In genomic region chr16:21727421-21727820, GRCm38 (mm10) we compare ENCODE assay signal across 11 mouse cellular contexts. TPM values are rescaled to one million over a fixed set of nuclear protein-coding genes. Genes with fewer than 3 reads are reported as not detected.
DNase-seq lines count a peak whose midpoint lies in the region; ATAC-seq and TF ChIP-seq lines count a peak whose summit lies in the region.
"Had no signal": no experiment of that assay in that cellular context is flagged by ENCODE, and none has a peak within 500 bp of the region (broad histone marks: within the 10 kb centered on the region; RNA-seq: fewer than 3 reads in every experiment).

No protein-coding gene starts in this region.

- H3K27me3 ChIP-seq in intestine, postnatal 0 days (replicated peaks; ENCODE audit: control insufficient read depth, insufficient read depth, low read length), result no peaks in the 10 kb centered on the region
- no peaks in the 10 kb centered on the region for H3K27me3 ChIP-seq in intestine, embryonic 15.5 days (replicated peaks)
- H3K27me3 ChIP-seq in midbrain, embryonic 12.5 days, result no peaks in the 10 kb centered on the region; the same call in 1 of the 2 replicates
- no peaks in the 10 kb centered on the region for H3K27me3 ChIP-seq in midbrain, embryonic 11.5 days (ENCODE audit: control insufficient read depth, insufficient read depth, low read length)
- H3K27me3 ChIP-seq in lung, postnatal 0 days (replicated peaks; ENCODE audit: insufficient read depth, low read length), result no peaks in the 10 kb centered on the region
- H3K27me3 ChIP-seq in liver, postnatal 0 days (ENCODE audit: insufficient read depth, low read length), result no peaks in the 10 kb centered on the region
- H3K27me3 ChIP-seq: liver, embryonic 15.5 days; stomach, embryonic 15.5 days had no signal

- no peak for ATAC-seq in cerebellum, adult (ENCODE audit: insufficient number of reproducible peaks, low FRiP score, low TSS enrichment)
- ATAC-seq in intestine, postnatal 0 days, result 0 out of 2 replicates have a peak, but pooled peaks have one; percentile 10
- ATAC-seq in intestine, embryonic 15.5 days, result no peak
- ATAC-seq in midbrain, embryonic 12.5 days (ENCODE audit: low FRiP score, low read depth), result peak; percentile 30; the same call in 1 of the 2 replicates
- no peak for ATAC-seq in midbrain, embryonic 11.5 days (ENCODE audit: low FRiP score)
- peak; percentile 25 for ATAC-seq in lung, postnatal 0 days
- ATAC-seq in liver, postnatal 0 days, result no peak

- no peak overlapping the region for H3K4me3 ChIP-seq in intestine, postnatal 0 days (ENCODE audit: low read depth, low read length)
- no peak overlapping the region for H3K4me3 ChIP-seq in intestine, embryonic 15.5 days (replicated peaks)
- no peak overlapping the region for H3K4me3 ChIP-seq in midbrain, embryonic 12.5 days
- H3K4me3 ChIP-seq in midbrain, embryonic 11.5 days (ENCODE audit: low read depth, low read length), result no peak overlapping the region
- H3K4me3 ChIP-seq in lung, postnatal 0 days (ENCODE audit: low read depth, low read length), result no peak overlapping the region
- no peak overlapping the region for H3K4me3 ChIP-seq in liver, postnatal 0 days (ENCODE audit: low read depth, low read length)
- H3K4me3 ChIP-seq: limb, embryonic 10.5 days had no signal

- TF ChIP-seq CTCF in intestine, postnatal 0 days (IDR thresholded peaks at IDR 0.05; ENCODE audit: low read depth), result no peak
- TF ChIP-seq CTCF in lung, postnatal 0 days (IDR thresholded peaks at IDR 0.05), result no peak
- TF ChIP-seq CTCF in liver, postnatal 0 days (IDR thresholded peaks at IDR 0.05; ENCODE audit: low read depth), result no peak

- no peak overlapping the region for H3K4me2 ChIP-seq in intestine, postnatal 0 days (replicated peaks; ENCODE audit: low read depth)
- H3K4me2 ChIP-seq in intestine, embryonic 15.5 days (replicated peaks), result no peak overlapping the region
- H3K4me2 ChIP-seq in midbrain, embryonic 12.5 days (replicated peaks), result no peak overlapping the region
- no peak overlapping the region for H3K4me2 ChIP-seq in midbrain, embryonic 11.5 days
- H3K4me2 ChIP-seq in lung, postnatal 0 days (replicated peaks; ENCODE audit: low read depth, low read length), result no peak overlapping the region
- H3K4me2 ChIP-seq in liver, postnatal 0 days (ENCODE audit: low read depth, low read length), result no peak overlapping the region

- DNase-seq in cerebellum, adult 11-12 months, result peak; percentile 6
- no peak for DNase-seq in midbrain, embryonic 11.5 days (ENCODE audit: low spot score, missing footprints)
- DNase-seq in lung, postnatal 0 days (ENCODE audit: low spot score), result no peak
- no peak for DNase-seq in liver, postnatal 0 days

- no peak for TF ChIP-seq EP300 in lung, postnatal 0 days (IDR thresholded peaks at IDR 0.05)
- TF ChIP-seq EP300 in liver, postnatal 0 days (IDR thresholded peaks at IDR 0.05; ENCODE audit: low read depth), result no peak

- no peaks in the 10 kb centered on the region for H3K4me1 ChIP-seq in intestine, postnatal 0 days (replicated peaks; ENCODE audit: control insufficient read depth, insufficient read depth, low read length)
- H3K4me1 ChIP-seq in intestine, embryonic 15.5 days (replicated peaks), result no peaks in the 10 kb centered on the region
- peaks cover 3% of the 10 kb centered on the region; the same call in 1 of the 2 replicates for H3K4me1 ChIP-seq in midbrain, embryonic 12.5 days
- no peaks in the 10 kb centered on the region for H3K4me1 ChIP-seq in midbrain, embryonic 11.5 days (ENCODE audit: control insufficient read depth, insufficient read depth, low read length)
- H3K4me1 ChIP-seq in lung, postnatal 0 days (ENCODE audit: insufficient read depth, low read depth, low read length), result no peaks in the 10 kb centered on the region
- H3K4me1 ChIP-seq in liver, postnatal 0 days (ENCODE audit: insufficient read depth), result no peaks in the 10 kb centered on the region
- H3K4me1 ChIP-seq: limb, embryonic 10.5 days; liver, embryonic 15.5 days; stomach, embryonic 15.5 days had no signal

- H3K9ac ChIP-seq in intestine, postnatal 0 days (ENCODE audit: low read depth, low read length), result no peak overlapping the region
- no peak overlapping the region for H3K9ac ChIP-seq in intestine, embryonic 15.5 days
- H3K9ac ChIP-seq in midbrain, embryonic 12.5 days (replicated peaks), result no peak overlapping the region
- no peak overlapping the region for H3K9ac ChIP-seq in midbrain, embryonic 11.5 days (ENCODE audit: low read length)
- H3K9ac ChIP-seq in lung, postnatal 0 days (replicated peaks; ENCODE audit: low read depth), result no peak overlapping the region
- H3K9ac ChIP-seq in liver, postnatal 0 days (replicated peaks), result no peak overlapping the region
- H3K9ac ChIP-seq: liver, embryonic 15.5 days; stomach, embryonic 15.5 days had no signal

- no peaks in the 10 kb centered on the region for H3K36me3 ChIP-seq in intestine, postnatal 0 days (ENCODE audit: control insufficient read depth, insufficient read depth)
- no peaks in the 10 kb centered on the region for H3K36me3 ChIP-seq in intestine, embryonic 15.5 days
- H3K36me3 ChIP-seq in midbrain, embryonic 12.5 days, result no peaks in the 10 kb centered on the region
- H3K36me3 ChIP-seq in midbrain, embryonic 11.5 days (ENCODE audit: control insufficient read depth, insufficient read depth, low read length), result no peaks in the 10 kb centered on the region
- no peaks in the 10 kb centered on the region for H3K36me3 ChIP-seq in lung, postnatal 0 days (ENCODE audit: insufficient read depth, low read length)
- H3K36me3 ChIP-seq in liver, postnatal 0 days (replicated peaks; ENCODE audit: insufficient read depth, low read length), result no peaks in the 10 kb centered on the region
- H3K36me3 ChIP-seq: limb, embryonic 10.5 days; liver, embryonic 15.5 days; stomach, embryonic 15.5 days had no signal

- no peak overlapping the region for H3K27ac ChIP-seq in intestine, postnatal 0 days (ENCODE audit: low read depth, low read length)
- H3K27ac ChIP-seq in intestine, embryonic 15.5 days, result no peak overlapping the region
- no peak overlapping the region for H3K27ac ChIP-seq in midbrain, embryonic 12.5 days (replicated peaks)
- H3K27ac ChIP-seq in midbrain, embryonic 11.5 days (ENCODE audit: low read depth, low read length), result no peak overlapping the region
- H3K27ac ChIP-seq in lung, postnatal 0 days (ENCODE audit: low read length), result no peak overlapping the region
- no peak overlapping the region for H3K27ac ChIP-seq in liver, postnatal 0 days (ENCODE audit: low read depth)
- H3K27ac ChIP-seq: limb, embryonic 10.5 days; liver, embryonic 15.5 days; stomach, embryonic 15.5 days had no signal

- 89% methylated on average over 3 of the region's 3 CpGs for WGBS in intestine, postnatal 0 days
- WGBS in intestine, embryonic 15.5 days, result 89% methylated on average over 3 of the region's 3 CpGs
- WGBS in midbrain, embryonic 12.5 days, result 95% methylated on average over 3 of the region's 3 CpGs
- WGBS in midbrain, embryonic 11.5 days, result 94% methylated on average over 3 of the region's 3 CpGs
- WGBS in lung, postnatal 0 days, result 83% methylated on average over 3 of the region's 3 CpGs
- 86% methylated on average over 3 of the region's 3 CpGs for WGBS in liver, postnatal 0 days (ENCODE audit: insufficient replicate concordance)

- no peaks in the 10 kb centered on the region for H3K9me3 ChIP-seq in intestine, postnatal 0 days (ENCODE audit: control insufficient read depth)
- H3K9me3 ChIP-seq in intestine, embryonic 15.5 days, result no peaks in the 10 kb centered on the region
- no peaks in the 10 kb centered on the region for H3K9me3 ChIP-seq in midbrain, embryonic 12.5 days
- no peaks in the 10 kb centered on the region for H3K9me3 ChIP-seq in midbrain, embryonic 11.5 days (ENCODE audit: control insufficient read depth, low read length)
- H3K9me3 ChIP-seq in lung, postnatal 0 days (ENCODE audit: low read length), result no peaks in the 10 kb centered on the region
- no peaks in the 10 kb centered on the region for H3K9me3 ChIP-seq in liver, postnatal 0 days (ENCODE audit: low read length)
- H3K9me3 ChIP-seq: limb, embryonic 10.5 days; liver, embryonic 15.5 days; stomach, embryonic 15.5 days had no signal

RNA-seq across cellular contexts. Expression of gene 2510009E07Rik, which starts 33.0 kb away (rescaled TPM):
- polyA plus RNA-seq in intestine, postnatal 0 days (2015; fragmentation: Nextera tagmentation; extraction: Ambion mirVana), result 7.7 and 8.7 TPM in 2 replicates
- 17.6 and 17.9 TPM in 2 replicates for polyA plus RNA-seq in intestine, embryonic 15.5 days (2015; fragmentation: Nextera tagmentation; extraction: Ambion mirVana)
- 144 and 150 TPM in 2 replicates for polyA plus RNA-seq in midbrain, embryonic 12.5 days (2016; fragmentation: Nextera tagmentation; extraction: Ambion mirVana)
- polyA plus RNA-seq in midbrain, embryonic 11.5 days (2014; fragmentation: Nextera tagmentation; extraction: Ambion mirVana), result 96.4 and 97.8 TPM in 2 replicates
- polyA plus RNA-seq in lung, postnatal 0 days (2015; fragmentation: Nextera tagmentation; extraction: Ambion mirVana), result 16.8 and 17.0 TPM in 2 replicates
- polyA plus RNA-seq in liver, postnatal 0 days (2015; fragmentation: Nextera tagmentation; extraction: Ambion mirVana), result 3.5 and 3.7 TPM in 2 replicates

Comparison
In these comparisons a context has a peak if more than half of its experiments do, and no peak if none do; other contexts are left out.
1. ATAC-seq: peak in intestine, postnatal 0 days (single experiment), midbrain, embryonic 12.5 days (single experiment) and lung, postnatal 0 days (single experiment); none in cerebellum, adult (single experiment), intestine, embryonic 15.5 days (single experiment), midbrain, embryonic 11.5 days (single experiment) and liver, postnatal 0 days (single experiment).